Mouse (Mus musculus) ES-E14 (cell line): ENCODE measurements around the gene Susd5. TPM values are rescaled to one million over a fixed set of nuclear protein-coding genes. Genes with fewer than 3 reads are reported as not detected.

Source experiments
- DNase-seq: peaks from one replicate; pipeline ENCODE4 v3.0.0-alpha.2; 2013; ENCODE audit warnings: low read depth, low spot score
- H3K27ac ChIP-seq: 2 replicates; pipeline ENCODE4 v1.5.1; 2012; ENCODE audit warnings: low read depth, mild to moderate bottlenecking, low read length, moderate library complexity, mixed read lengths; ENCODE audit not compliant: poor library complexity, insufficient read depth, severe bottlenecking
- H3K36me3 ChIP-seq: 2 replicates; pipeline ENCODE4 v1.6.1; 2012; ENCODE audit warnings: mild to moderate bottlenecking, low read length, moderate library complexity, mixed read lengths; ENCODE audit not compliant: control insufficient read depth, poor library complexity, insufficient read depth, severe bottlenecking
- H3K4me1 ChIP-seq, 2 experiments: fragments of 150-350 bp in 1 of 2; sonication (generic) in 1 of 2; 2 replicates each; pipeline ENCODE4 v1.6.1; 2012; ENCODE audit warnings: low read length in 2 of 2, mild to moderate bottlenecking in 1 of 2, mixed read lengths in 1 of 2; ENCODE audit not compliant: control insufficient read depth in 2 of 2, insufficient read depth in 2 of 2, poor library complexity in 1 of 2
- H3K4me3 ChIP-seq, 2 experiments: fragments of 150-350 bp in 1 of 2; sonication (generic) in 1 of 2; 2 replicates each; pipeline ENCODE4 v1.5.1; 2012; ENCODE audit warnings: low read length in 2 of 2, low read depth in 1 of 2, mild to moderate bottlenecking in 1 of 2, mixed read lengths in 1 of 2; ENCODE audit not compliant: insufficient read depth in 1 of 2, poor library complexity in 1 of 2, severe bottlenecking in 1 of 2
- H3K9ac ChIP-seq: 2 replicates; pipeline ENCODE4 v1.6.1; 2012; ENCODE audit warnings: low read depth, mild to moderate bottlenecking, low read length, mixed read lengths; ENCODE audit not compliant: poor library complexity, insufficient read depth, severe bottlenecking
- H3K9me3 ChIP-seq: fragments of 150-350 bp; sonication (generic); 2 replicates; pipeline ENCODE4 v1.6.1; 2012; ENCODE audit warnings: low read depth, mild to moderate bottlenecking, low read length; ENCODE audit not compliant: control insufficient read depth, insufficient read depth
- CHD2 ChIP-seq: IDR thresholded peaks from 2 replicates; pipeline ENCODE4 v1.6.1; 2014; ENCODE audit warnings: mild to moderate bottlenecking, low read depth, low read length, inconsistent platforms
- HCFC1 ChIP-seq: IDR thresholded peaks from 2 replicates; pipeline ENCODE4 v1.6.1; 2012; ENCODE audit warnings: low read length, inconsistent platforms, borderline replicate concordance; ENCODE audit not compliant: insufficient read depth
- MAFK ChIP-seq: IDR thresholded peaks from 2 replicates; pipeline ENCODE4 v1.6.1; 2014; ENCODE audit warnings: mild to moderate bottlenecking, low read depth, low read length, inconsistent platforms; ENCODE audit not compliant: insufficient read depth
- ZC3H11A ChIP-seq: IDR thresholded peaks from 2 replicates; pipeline ENCODE4 v1.6.1; 2012; ENCODE audit warnings: low read depth, mild to moderate bottlenecking, inconsistent platforms, low read length, borderline replicate concordance
- ZNF384 ChIP-seq: IDR thresholded peaks from 2 replicates; pipeline ENCODE4 v1.6.1; 2012; ENCODE audit warnings: low read depth, low read length, inconsistent platforms
- in situ Hi-C, 2 experiments: fragments of 600-800 bp; cut with MboI; formaldehyde crosslinking; loops; one replicate each; pipeline ENCODE4 v1.15.1; 2025; ENCODE audit warnings: low sequenced_read_pairs in 2 of 2, inconsistent platforms in 1 of 2; ENCODE audit not compliant: unreplicated experiment in 2 of 2
- total RNA-seq: library from RNA; depleted of rRNA; stranded (reverse); fragments of 300-350 nt; gene quantifications from 2 replicates; pipeline ENCODE4 v1.2.3, GENCODE M21; 2012

The Susd5 gene
- total RNA-seq, 1 experiment = 0.98 TPM

GRCm38 (mm10) chr9:114094854-114095253, 37.9 kb downstream of the Susd5 start:
- no peak overlapping the region for H3K4me3 ChIP-seq
- H3K36me3 ChIP-seq = no peaks in the 10 kb centered on the region
- peaks cover 0 to 2% of the 10 kb centered on the region in 2 experiments; a peak in 1 of 4 replicates for H3K4me1 ChIP-seq
- H3K9me3 ChIP-seq = peaks cover under 1% of the 10 kb centered on the region; the same call in 1 of the 2 replicates
- no peak overlapping the region for H3K27ac ChIP-seq
- no peak for DNase-seq
- no peak for TF ChIP-seq CHD2
- TF ChIP-seq MAFK = no peak
- TF ChIP-seq HCFC1 = no peak
- no peak for TF ChIP-seq ZC3H11A
- TF ChIP-seq ZNF384 = no peak
- no peak overlapping the region for H3K9ac ChIP-seq
- in situ Hi-C loops = loop anchor here in 1 of 2 experiments (10.0 kb wide), 1 partner anchor 100 kb away; no protein-coding TSS in a partner anchor

GRCm38 (mm10) chr9:114098716-114099302, 41.9 kb downstream of the Susd5 start:
- Histone ChIP-seq H3K4me3 (no peak overlapping the region), H3K36me3 (no peaks in the 10 kb centered on the region), H3K4me1 (no peaks in the 10 kb centered on the region), H3K27ac (no peak overlapping the region), H3K9ac (no peak overlapping the region), H3K9me3 (peaks cover 9% of the 10 kb centered on the region)
- DNase-seq = no peak
- TF ChIP-seq MAFK (no peak), CHD2 (no peak), ZNF384 (no peak), ZC3H11A (no peak), HCFC1 (no peak)
- in situ Hi-C loops = loop anchor here in 1 of 2 experiments (10.0 kb wide), 1 partner anchor 104 kb away; no protein-coding TSS in a partner anchor

GRCm38 (mm10) chr9:114110268-114110667, 53.3 kb downstream of the Susd5 start:
- DNase-seq = no peak
- H3K4me1 ChIP-seq = peaks cover 0 to 5% of the 10 kb centered on the region in 2 experiments; a peak in 2 of 4 replicates
- no peak overlapping the region for H3K4me3 ChIP-seq
- H3K9me3 ChIP-seq = peaks cover 4% of the 10 kb centered on the region; the same call in 1 of the 2 replicates
- H3K27ac ChIP-seq = no peak overlapping the region
- H3K36me3 ChIP-seq = no peaks in the 10 kb centered on the region
- H3K9ac ChIP-seq = no peak overlapping the region
- in situ Hi-C loops = no loop called here
- no peak for TF ChIP-seq CHD2
- TF ChIP-seq ZNF384 = no peak
- TF ChIP-seq HCFC1 = no peak
- TF ChIP-seq MAFK = no peak
- no peak for TF ChIP-seq ZC3H11A

- in situ Hi-C loops = no loop called here
- no peak for DNase-seq
These were observed 54.2 kb downstream of the Susd5 start for GRCm38 (mm10) chr9:114111161-114111560.

More at GRCm38 (mm10) chr9:114111161-114111560, 54.2 kb downstream of the Susd5 start:
- peaks cover 0 to 5% of the 10 kb centered on the region in 2 experiments; a peak in 2 of 4 replicates for H3K4me1 ChIP-seq
- TF ChIP-seq MAFK (no peak), ZC3H11A (no peak), ZNF384 (no peak), HCFC1 (no peak), CHD2 (no peak)
- peaks cover 4% of the 10 kb centered on the region; the same call in 1 of the 2 replicates for H3K9me3 ChIP-seq
- H3K4me3 ChIP-seq = no peak overlapping the region
- H3K36me3 ChIP-seq = no peaks in the 10 kb centered on the region
- no peak overlapping the region for H3K27ac ChIP-seq
- H3K9ac ChIP-seq = no peak overlapping the region
